Mouse (Mus musculus) frontal cortex, postnatal 10 days (tissue): ENCODE measurements around the gene Olfr1202.

Source experiments
- DNase-seq, 2 experiments: peaks; one replicate each; pipeline ENCODE4 v3.0.0; 2022; ENCODE audit warnings: low spot score in 2 of 2, mixed read lengths in 1 of 2

Olfr1202 gene

GRCm38 (mm10) chr2:88814196-88814595 lies at the start of gene Olfr1202:
Gene Olfr1202, plus strand, starts transcription at chr2:88814496.
- DNase-seq = no peak

- no peak for DNase-seq
Observed at GRCm38 (mm10) chr2:88770388-88770787, 43.9 kb upstream of the Olfr1202 start, which contains the start of gene Olfr1200. Gene Olfr1200, minus strand, starts transcription at chr2:88770488.

- no peak for DNase-seq
Observed at GRCm38 (mm10) chr2:88792736-88793135, 21.6 kb upstream of the Olfr1202 start, which contains the start of gene Olfr1201. Gene Olfr1201, plus strand, starts transcription at chr2:88793036.

- DNase-seq = no peak
Observed at GRCm38 (mm10) chr2:88829437-88829836, 15.1 kb downstream of the Olfr1202 start, which contains the start of gene Olfr1205. Gene Olfr1205, plus strand, starts transcription at chr2:88829737.

- no peak for DNase-seq
Observed at GRCm38 (mm10) chr2:88838477-88838876, 24.2 kb downstream of the Olfr1202 start.

GRCm38 (mm10) chr2:88848992-88849391 lies 34.7 kb downstream of the Olfr1202 start, which contains the start of gene Olfr1204:
Gene Olfr1204, plus strand, starts transcription at chr2:88849292.
- DNase-seq = no peak

- no peak for DNase-seq
Observed at GRCm38 (mm10) chr2:88862931-88863330, 48.6 kb downstream of the Olfr1202 start, which contains the start of gene Olfr1206. Gene Olfr1206, plus strand, starts transcription at chr2:88863231.
